Mouse (Mus musculus) G1E (cell line): Measurements from ENCODE around the gene Ift74. TPM values are rescaled to one million over a fixed set of nuclear protein-coding genes. Genes with fewer than 3 reads are reported as not detected.

Source experiments
- ATAC-seq: 2 replicates; pipeline ENCODE4 v1.8.0; 2016; ENCODE audit warnings: mild to moderate bottlenecking; ENCODE audit not compliant: insufficient number of reproducible peaks, poor library complexity, low FRiP score, severe bottlenecking; ENCODE audit errors: extremely low read depth
- DNase-seq: peaks from one replicate; pipeline ENCODE4 v3.0.0; 2012; ENCODE audit warnings: low spot score
- H3K27me3 ChIP-seq: 2 replicates; pipeline ENCODE4 v1.6.1; 2012; ENCODE audit warnings: mild to moderate bottlenecking, low read length, inconsistent platforms; ENCODE audit not compliant: insufficient read depth
- H3K36me3 ChIP-seq: replicated peaks from 2 replicates; pipeline ENCODE3; 2012; ENCODE audit warnings: mild to moderate bottlenecking, inconsistent platforms
- H3K4me1 ChIP-seq: 2 replicates; pipeline ENCODE4 v1.6.1; 2012; ENCODE audit warnings: low read depth, low read length, inconsistent platforms, mixed read lengths; ENCODE audit not compliant: insufficient read depth
- H3K4me3 ChIP-seq: 2 replicates; pipeline ENCODE4 v1.5.1; 2012; ENCODE audit warnings: low read depth, mild to moderate bottlenecking, inconsistent platforms, low read length, moderate library complexity, mixed read lengths
- H3K9me3 ChIP-seq: replicated peaks from 2 replicates; pipeline ENCODE4 v1.6.1; 2012; ENCODE audit warnings: inconsistent platforms
- CTCF ChIP-seq: IDR thresholded peaks from 2 replicates; pipeline ENCODE4 v1.5.1; 2012; ENCODE audit warnings: low read depth, low read length, inconsistent platforms, mixed read lengths
- GATA1 ChIP-seq: IDR thresholded peaks from 2 replicates; pipeline ENCODE4 v1.6.1; 2012; ENCODE audit warnings: borderline replicate concordance, low read length, inconsistent platforms, mixed read lengths
- GATA2 ChIP-seq: IDR thresholded peaks from 2 replicates; pipeline ENCODE4 v1.6.1; 2012; ENCODE audit warnings: low read depth, low read length, inconsistent platforms, borderline replicate concordance
- POLR2AphosphoS5 ChIP-seq: IDR thresholded peaks from 2 replicates; pipeline ENCODE4 v1.6.1; 2012; ENCODE audit warnings: low read depth, low read length, inconsistent platforms; ENCODE audit not compliant: insufficient replicate concordance
- TAL1 ChIP-seq: conservative IDR thresholded peaks from 2 replicates; pipeline ENCODE4 v1.6.1; 2012; ENCODE audit warnings: low read depth, low read length, inconsistent platforms, mixed read lengths
- polyA plus RNA-seq: library from polyadenylated mRNA; stranded (reverse); fragments of >175 nt; gene quantifications from 2 replicates; pipeline ENCODE4 v1.2.3, GENCODE M21; 2012
- total RNA-seq, 2 experiments: library from RNA; stranded (forward) in 1 of 2; stranded (reverse) in 1 of 2; fragments of 200-1000 nt in 1 of 2; fragments of >200 nt in 1 of 2; fragmentation: Nextera tagmentation in 1 of 2; gene quantifications; 2 replicates each; pipeline ENCODE4 v1.2.3; 2014 to 2017

Gene Ift74
- 10.5 and 17.6 TPM in 2 replicates for total RNA-seq (2014; fragmentation: Nextera tagmentation)
- total RNA-seq (2017): 16.8 and 17.7 TPM in 2 replicates
- polyA plus RNA-seq: 1.4 and 1.8 TPM in 2 replicates

DNA sequence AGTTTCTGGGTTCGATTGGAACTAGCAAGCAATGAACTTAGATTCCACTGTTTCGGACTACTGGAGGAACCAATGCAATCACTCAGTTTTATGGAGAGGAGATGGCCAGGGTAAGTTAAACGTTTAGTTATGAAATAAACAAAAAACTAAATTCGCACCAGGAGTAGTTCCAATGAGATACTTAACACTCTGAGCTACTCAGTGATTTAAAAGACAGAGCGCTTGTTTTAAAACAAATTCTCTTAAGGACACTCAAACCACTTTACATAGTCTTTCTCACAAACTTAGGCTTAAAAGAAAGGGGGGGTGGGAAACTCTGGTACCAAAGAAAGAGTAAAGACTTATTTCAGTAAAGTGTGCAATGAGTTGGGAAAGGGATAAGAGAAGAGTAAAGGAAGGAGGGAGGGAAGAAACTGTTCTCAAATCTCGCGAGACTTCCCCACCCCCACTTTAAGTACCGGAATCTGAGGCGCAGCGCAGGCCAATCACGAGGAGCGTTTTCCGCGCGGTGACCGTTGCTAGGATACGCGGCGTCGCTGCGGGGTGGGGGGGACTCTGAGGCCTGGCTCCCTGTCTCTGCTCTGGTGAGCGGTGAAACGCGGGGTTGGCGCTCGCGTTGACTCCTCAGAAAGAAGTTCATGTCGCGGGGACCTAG lies at the start of gene Ift74:
Gene Ift74, plus strand, starts transcription at position 520 of the 655 bp plus-strand sequence.
- Histone ChIP-seq H3K9me3 (no peaks in the 10 kb centered on the region), H3K4me3 (peak within 1 kb of the TSS; percentile 74), H3K4me1 (peaks cover 21% of the 10 kb centered on the region), H3K36me3 (no peaks in the 10 kb centered on the region), H3K27me3 (no peaks in the 10 kb centered on the region)
- no peak for TF ChIP-seq GATA2
- TF ChIP-seq TAL1: no peak
- TF ChIP-seq GATA1: no peak
- TF ChIP-seq POLR2AphosphoS5: no peak
- no peak for TF ChIP-seq CTCF
- ATAC-seq (peak; percentile 93), DNase-seq (peak; percentile 83)

DNA sequence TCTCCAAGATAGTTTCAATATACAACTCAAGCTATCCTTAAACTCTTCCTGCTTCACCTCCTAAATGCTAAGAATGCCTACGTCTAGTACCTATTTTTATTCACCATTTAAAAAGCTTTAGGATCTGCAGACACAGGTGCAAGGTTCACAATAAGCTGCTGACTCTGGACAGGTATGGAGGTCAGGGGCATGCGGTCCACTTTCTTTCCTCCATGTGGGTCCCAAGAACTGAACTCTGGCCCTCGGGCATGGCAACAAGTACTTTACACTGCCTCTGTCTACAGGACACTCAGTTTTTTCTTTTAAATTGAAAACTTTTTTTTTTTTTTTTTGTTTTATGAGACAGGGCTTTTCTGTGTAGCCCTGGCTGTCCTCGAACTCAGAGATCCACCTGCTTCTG lies 41.6 kb upstream of the Ift74 start:
- ATAC-seq (no peak), DNase-seq (no peak)
- H3K27me3 ChIP-seq: no peaks in the 10 kb centered on the region
- no peak overlapping the region for H3K4me3 ChIP-seq
- TF ChIP-seq POLR2AphosphoS5 (no peak), GATA1 (no peak), GATA2 (no peak), CTCF (no peak), TAL1 (no peak)
- no peaks in the 10 kb centered on the region for H3K9me3 ChIP-seq
- no peaks in the 10 kb centered on the region for H3K4me1 ChIP-seq
- H3K36me3 ChIP-seq: peaks cover 59% of the 10 kb centered on the region

DNA sequence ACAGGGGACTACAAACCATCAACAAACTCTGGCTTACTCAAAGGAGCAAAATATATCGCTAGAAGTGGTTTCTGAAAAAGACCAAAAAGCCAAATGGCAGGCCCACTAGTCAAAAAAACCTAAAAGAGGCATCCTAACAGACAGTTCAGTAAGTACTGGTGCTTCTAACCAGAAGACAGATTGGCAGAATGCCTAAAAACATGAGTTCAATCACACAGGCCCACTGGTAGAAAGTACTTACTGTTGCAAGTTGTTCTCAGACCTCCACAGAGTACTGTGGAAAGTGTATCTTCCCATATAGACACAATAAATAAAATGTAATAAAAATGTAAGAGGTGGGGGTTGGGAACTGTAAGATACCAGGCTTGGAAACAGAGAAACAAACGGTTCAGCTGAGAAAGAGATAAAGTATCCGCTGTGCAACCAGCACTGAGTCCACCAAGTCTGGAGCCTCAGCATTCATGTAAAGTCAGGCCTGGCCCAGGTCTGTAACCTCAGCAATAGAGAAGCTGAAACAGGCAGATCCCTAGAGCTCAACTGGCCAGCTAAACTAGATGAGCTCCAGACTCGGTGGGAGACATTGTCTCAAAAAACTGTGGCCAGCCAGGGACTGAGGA lies 22.4 kb upstream of the Ift74 start:
- H3K27me3 ChIP-seq: no peaks in the 10 kb centered on the region
- H3K4me1 ChIP-seq: peaks cover 9% of the 10 kb centered on the region; the same call in 1 of the 2 replicates
- no peak for DNase-seq
- ATAC-seq: no peak
- H3K36me3 ChIP-seq: peaks cover 36% of the 10 kb centered on the region
- TF ChIP-seq GATA2 (no peak), GATA1 (no peak), POLR2AphosphoS5 (no peak), TAL1 (no peak), CTCF (no peak)
- no peaks in the 10 kb centered on the region for H3K9me3 ChIP-seq
- H3K4me3 ChIP-seq: no peak overlapping the region

DNA sequence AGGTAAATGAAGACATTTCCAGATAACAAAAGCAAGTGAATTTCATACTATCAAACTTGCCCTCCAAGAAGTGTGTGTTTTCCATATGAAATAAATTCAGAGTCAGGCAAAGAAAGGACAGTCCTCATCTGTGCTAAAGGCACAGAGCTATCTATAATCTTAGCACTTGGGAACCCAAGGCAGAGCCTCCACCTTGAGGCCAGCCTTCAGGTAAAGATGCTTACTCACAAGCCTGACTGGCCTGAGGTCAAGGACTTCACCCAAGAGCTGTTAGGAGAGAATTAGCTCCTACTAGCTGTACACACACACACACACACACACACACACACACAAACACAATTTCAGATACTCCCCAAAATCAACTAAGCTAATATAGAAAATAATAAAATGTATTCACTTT lies 21.6 kb upstream of the Ift74 start:
- Histone ChIP-seq H3K4me3 (no peak overlapping the region), H3K4me1 (peaks cover 9% of the 10 kb centered on the region; the same call in 1 of the 2 replicates), H3K27me3 (no peaks in the 10 kb centered on the region), H3K9me3 (no peaks in the 10 kb centered on the region), H3K36me3 (peaks cover 34% of the 10 kb centered on the region)
- ATAC-seq: no peak
- TF ChIP-seq GATA2 (no peak), POLR2AphosphoS5 (no peak), TAL1 (no peak), CTCF (no peak), GATA1 (no peak)
- no peak for DNase-seq

GRCm38 (mm10) chr4:94601395-94601794 lies 12.9 kb upstream of the Ift74 start:
- Histone ChIP-seq H3K9me3 (no peaks in the 10 kb centered on the region), H3K4me1 (peaks cover 27% of the 10 kb centered on the region), H3K27me3 (no peaks in the 10 kb centered on the region), H3K36me3 (peaks cover 13% of the 10 kb centered on the region), H3K4me3 (peak overlapping the region; percentile 33; the same call in 1 of the 2 replicates)
- ATAC-seq (no peak), DNase-seq (no peak)
- TF ChIP-seq GATA1 (no peak), CTCF (no peak), TAL1 (no peak), GATA2 (no peak), POLR2AphosphoS5 (no peak)

- ATAC-seq: peak; percentile 16; the same call in 1 of the 2 replicates
- H3K9me3 ChIP-seq: no peaks in the 10 kb centered on the region
- no peak for DNase-seq
- peak overlapping the region; percentile 98 for H3K4me3 ChIP-seq
- TF ChIP-seq POLR2AphosphoS5 (no peak), GATA1 (no peak), TAL1 (no peak), GATA2 (no peak), CTCF (no peak)
- no peaks in the 10 kb centered on the region for H3K27me3 ChIP-seq
- H3K4me1 ChIP-seq: peaks cover 27% of the 10 kb centered on the region
- peaks cover 11% of the 10 kb centered on the region for H3K36me3 ChIP-seq
Measured at GRCm38 (mm10) chr4:94602496-94603030, 11.7 kb upstream of the Ift74 start.
